Mouse (Mus musculus) lung, embryonic 16.5 days (tissue): ENCODE measurements around the gene Cep164. TPM values are rescaled to one million over a fixed set of nuclear protein-coding genes. Genes with fewer than 3 reads are reported as not detected.

ENCODE experiments used
- ATAC-seq: fragments of 200-750 bp; cut with Nextera tagmentation; 2 replicates; pipeline ENCODE4 v1.8.0; 2017; ENCODE audit warnings: low read depth, mild to moderate bottlenecking, moderate library complexity
- H3K27ac ChIP-seq: fragments of 300-500 bp; sonication (generic); 2 replicates; pipeline ENCODE4 v1.5.1; 2014; ENCODE audit warnings: mild to moderate bottlenecking, control low read depth, low read length
- H3K27me3 ChIP-seq: fragments of 300-500 bp; sonication (generic); 2 replicates; pipeline ENCODE4 v1.6.1; 2014; ENCODE audit warnings: low read depth, low read length, mixed read lengths; ENCODE audit not compliant: control insufficient read depth, insufficient read depth
- H3K36me3 ChIP-seq: fragments of 300-500 bp; sonication (generic); 2 replicates; pipeline ENCODE4 v1.6.1; 2014; ENCODE audit warnings: low read length; ENCODE audit not compliant: control insufficient read depth, insufficient read depth
- H3K4me1 ChIP-seq: fragments of 300-500 bp; sonication (generic); replicated peaks from 2 replicates; pipeline ENCODE4 v1.6.1; 2014; ENCODE audit warnings: low read length, mixed read lengths; ENCODE audit not compliant: control insufficient read depth, insufficient read depth
- H3K4me2 ChIP-seq: fragments of 300-500 bp; sonication (generic); 2 replicates; pipeline ENCODE4 v1.6.1; 2014; ENCODE audit warnings: low read depth, low read length, control low read depth
- H3K4me3 ChIP-seq: fragments of 300-500 bp; sonication (generic); 2 replicates; pipeline ENCODE4 v1.5.1; 2014; ENCODE audit warnings: mild to moderate bottlenecking, low read length, control low read depth
- H3K9ac ChIP-seq: fragments of 300-500 bp; sonication (generic); 2 replicates; pipeline ENCODE4 v1.6.1; 2014; ENCODE audit warnings: low read length, control low read depth
- H3K9me3 ChIP-seq: fragments of 300-500 bp; sonication (generic); 2 replicates; pipeline ENCODE4 v1.6.1; 2016; ENCODE audit warnings: low read length; ENCODE audit not compliant: control insufficient read depth
- WGBS: fragments of 180-500 bp; shearing (Covaris S2); extraction: QIAGEN DNeasy Blood & Tissue Kit; methylation state at CpG from one replicate; pipeline ENCODE4 v1.1.7; 2014; 5-methylcytosine and 5-hydroxymethylcytosine counted together
- polyA plus RNA-seq: library from polyadenylated mRNA; unstranded; fragments of >200 nt; fragmentation: Nextera tagmentation; extraction: Ambion mirVana; gene quantifications from 2 replicates; pipeline ENCODE4 v1.2.1, GENCODE M21; 2015

The Cep164 gene
- polyA plus RNA-seq, 1 experiment from 2014 or later, result 26.2 TPM

DNA sequence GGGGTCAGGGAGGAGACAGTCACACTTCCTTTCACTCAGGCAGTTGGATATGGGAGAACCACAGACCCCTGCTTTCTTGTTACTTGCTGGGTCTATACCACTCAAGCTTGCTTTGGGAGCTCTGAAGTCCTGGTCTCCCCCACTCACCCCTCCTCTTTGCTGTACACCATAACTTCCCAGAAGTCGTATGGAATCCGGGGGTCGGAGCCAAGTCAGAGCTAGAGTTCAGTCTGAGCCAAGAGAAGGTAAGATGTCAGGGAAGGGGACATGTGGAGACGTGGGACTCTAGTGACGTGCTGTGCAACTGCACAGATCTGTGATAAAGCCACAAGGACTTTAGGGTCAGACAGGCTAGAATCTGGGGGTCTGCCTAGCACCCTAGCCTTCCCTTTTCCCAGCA is 11.8 kb upstream of the Cep164 start:
- H3K9ac ChIP-seq, result peak overlapping the region; percentile 93; the same call in 1 of the 2 replicates
- no peaks in the 10 kb centered on the region for H3K9me3 ChIP-seq
- peak overlapping the region; percentile 94 for H3K4me2 ChIP-seq
- 48% methylated on average over 5 of the region's 5 CpGs for WGBS
- H3K36me3 ChIP-seq, result no peaks in the 10 kb centered on the region
- peak overlapping the region; percentile 89 for H3K4me3 ChIP-seq
- H3K4me1 ChIP-seq, result peaks cover 20% of the 10 kb centered on the region
- no peaks in the 10 kb centered on the region for H3K27me3 ChIP-seq
- no peak for ATAC-seq
- no peak overlapping the region for H3K27ac ChIP-seq

DNA sequence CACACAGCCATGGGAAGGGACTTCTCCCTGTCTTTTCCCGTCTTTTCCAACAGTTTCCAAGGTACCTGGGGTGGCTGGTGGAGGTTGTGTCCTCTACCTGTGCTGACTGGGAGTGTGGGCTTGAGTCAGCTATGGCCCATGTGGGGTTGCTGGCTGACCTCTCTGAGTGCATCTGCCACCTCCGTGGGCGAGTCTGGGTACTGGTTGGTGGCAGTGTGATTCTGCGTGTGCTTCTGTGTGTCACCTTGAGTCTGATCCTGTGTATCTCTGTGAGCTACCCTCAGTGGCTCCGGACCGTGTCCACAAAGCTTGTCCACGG is 11.4 kb upstream of the Cep164 start:
- Histone ChIP-seq H3K36me3 (no peaks in the 10 kb centered on the region), H3K9ac (peak overlapping the region; percentile 93), H3K4me3 (peak overlapping the region; percentile 89), H3K27ac (no peak overlapping the region), H3K27me3 (no peaks in the 10 kb centered on the region), H3K4me1 (peaks cover 20% of the 10 kb centered on the region), H3K9me3 (no peaks in the 10 kb centered on the region), H3K4me2 (peak overlapping the region; percentile 94)
- no peak for ATAC-seq
- WGBS, result 58% methylated on average over 7 of the region's 7 CpGs

DNA sequence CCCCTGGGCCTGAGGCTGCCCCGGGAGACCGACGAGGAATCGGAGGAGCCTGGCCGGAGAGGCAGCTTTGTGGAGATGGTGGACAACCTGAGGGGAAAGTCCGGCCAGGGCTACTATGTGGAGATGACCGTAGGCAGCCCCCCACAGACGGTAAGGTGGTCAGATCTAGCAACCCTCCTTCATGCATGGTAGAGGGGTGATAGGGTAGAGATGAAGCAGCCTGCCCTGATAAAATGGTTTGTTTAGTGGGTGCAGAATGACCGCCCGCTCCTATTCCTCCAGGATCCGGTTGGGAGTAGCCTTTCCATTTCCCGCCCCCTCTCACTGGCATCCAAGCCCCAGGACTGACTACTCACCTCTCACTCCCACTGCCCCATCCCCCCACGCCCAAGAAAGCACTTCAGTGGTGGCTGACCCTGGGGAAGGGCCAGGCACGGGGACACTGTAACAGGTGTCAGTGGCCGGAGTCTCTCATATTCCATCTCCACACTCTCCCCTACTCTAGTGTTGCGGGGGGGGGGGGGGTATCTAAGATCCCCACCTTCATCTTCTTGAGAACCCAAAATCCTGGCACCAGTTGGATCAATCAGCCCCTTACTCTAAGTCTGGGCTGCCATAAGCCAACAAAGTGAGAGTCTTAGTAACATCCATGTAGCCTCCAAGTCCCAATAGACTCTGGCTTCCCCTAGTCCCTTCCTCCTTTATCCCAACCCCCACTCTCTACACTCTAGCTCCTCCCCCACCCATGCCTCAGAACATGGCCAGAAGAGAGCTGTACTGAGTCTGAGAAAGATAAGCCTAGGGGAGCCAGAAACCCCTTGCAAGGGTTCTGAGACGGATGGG is 10.9 kb upstream of the Cep164 start:
- Histone ChIP-seq H3K4me3 (peak overlapping the region; percentile 89), H3K36me3 (no peaks in the 10 kb centered on the region), H3K9ac (peak overlapping the region; percentile 93), H3K9me3 (no peaks in the 10 kb centered on the region), H3K27me3 (no peaks in the 10 kb centered on the region), H3K4me1 (peaks cover 20% of the 10 kb centered on the region), H3K27ac (no peak overlapping the region), H3K4me2 (peak overlapping the region; percentile 94)
- 8% methylated on average over 17 of the region's 17 CpGs for WGBS
- ATAC-seq, result peak; percentile 41

DNA sequence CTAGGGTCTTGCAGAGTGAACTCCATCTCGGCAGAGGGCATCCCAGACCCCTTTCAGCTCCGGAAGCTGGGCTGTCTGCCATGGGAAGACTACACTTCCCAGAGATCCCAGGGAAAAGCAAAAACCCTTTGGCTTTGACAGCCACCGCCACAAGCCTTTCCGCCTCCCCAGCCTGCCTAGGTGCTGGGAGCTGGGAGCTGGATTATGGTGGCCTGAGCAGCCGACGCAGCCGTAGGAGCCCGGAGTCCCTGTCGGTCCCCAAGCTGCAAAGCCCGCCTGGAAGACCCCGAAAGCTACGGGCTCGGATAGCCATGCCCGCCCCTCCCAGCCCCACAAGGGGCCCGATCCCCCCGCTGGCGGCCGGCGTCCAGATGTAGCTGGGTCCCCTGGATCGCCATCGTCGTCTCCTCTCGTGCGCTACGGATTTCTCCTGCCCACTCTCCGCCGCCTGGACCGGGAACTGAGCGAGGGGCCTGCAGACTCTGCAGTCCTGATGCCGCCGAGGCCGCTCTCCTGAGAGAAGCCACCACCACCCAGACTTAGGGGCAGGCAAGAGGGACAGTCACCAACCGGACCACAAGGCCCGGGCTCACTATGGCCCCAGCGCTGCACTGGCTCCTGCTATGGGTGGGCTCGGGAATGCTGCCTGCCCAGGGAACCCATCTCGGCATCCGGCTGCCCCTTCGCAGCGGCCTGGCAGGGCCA is 10.1 kb upstream of the Cep164 start, which contains the start of gene Bace1:
TSS of gene Bace1 (plus strand) at position 147 of the 705 bp plus-strand sequence.
- under 1% methylated on average over 39 of the region's 40 CpGs for WGBS
- ATAC-seq, result peak; percentile 90
- peak within 1 kb of the TSS; percentile 27; the same call in 1 of the 2 replicates for H3K27ac ChIP-seq

DNA sequence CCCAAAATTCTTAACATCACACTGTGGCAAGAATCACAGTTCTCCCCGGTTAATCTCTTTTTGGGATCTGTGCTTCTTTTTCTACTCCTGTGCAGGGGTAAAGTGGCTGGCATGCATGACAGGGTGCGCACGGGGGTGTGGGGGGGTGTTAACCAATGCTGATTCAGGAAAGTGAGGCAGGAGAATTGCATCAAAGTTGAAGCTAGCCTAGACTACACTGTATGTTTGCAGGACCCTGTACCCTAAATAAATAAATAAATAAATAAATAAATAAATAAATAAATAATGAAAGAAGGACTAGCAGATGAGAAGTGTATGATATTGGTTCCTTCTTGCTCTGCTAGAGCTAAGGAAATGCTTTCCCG is 9.6 kb upstream of the Cep164 start:
- H3K27ac ChIP-seq, result no peak overlapping the region
- H3K9ac ChIP-seq, result no peak overlapping the region; the same call in 1 of the 2 replicates
- no peak for ATAC-seq
- WGBS, result 22% methylated on average over 4 of the region's 4 CpGs
- peak overlapping the region; percentile 89 for H3K4me3 ChIP-seq
- H3K4me2 ChIP-seq, result peak overlapping the region; percentile 94
- no peaks in the 10 kb centered on the region for H3K27me3 ChIP-seq
- peaks cover 20% of the 10 kb centered on the region for H3K4me1 ChIP-seq
- H3K36me3 ChIP-seq, result no peaks in the 10 kb centered on the region
- H3K9me3 ChIP-seq, result no peaks in the 10 kb centered on the region

More for the DNA sequence above, 10.1 kb upstream of the Cep164 start, which contains the start of gene Bace1:
- Histone ChIP-seq H3K27me3 (no peaks in the 10 kb centered on the region), H3K36me3 (no peaks in the 10 kb centered on the region), H3K4me1 (peaks cover 20% of the 10 kb centered on the region), H3K4me2 (peak within 1 kb of the TSS; percentile 94), H3K9me3 (no peaks in the 10 kb centered on the region), H3K4me3 (peak within 1 kb of the TSS; percentile 89), H3K9ac (peak within 1 kb of the TSS; percentile 93)

DNA sequence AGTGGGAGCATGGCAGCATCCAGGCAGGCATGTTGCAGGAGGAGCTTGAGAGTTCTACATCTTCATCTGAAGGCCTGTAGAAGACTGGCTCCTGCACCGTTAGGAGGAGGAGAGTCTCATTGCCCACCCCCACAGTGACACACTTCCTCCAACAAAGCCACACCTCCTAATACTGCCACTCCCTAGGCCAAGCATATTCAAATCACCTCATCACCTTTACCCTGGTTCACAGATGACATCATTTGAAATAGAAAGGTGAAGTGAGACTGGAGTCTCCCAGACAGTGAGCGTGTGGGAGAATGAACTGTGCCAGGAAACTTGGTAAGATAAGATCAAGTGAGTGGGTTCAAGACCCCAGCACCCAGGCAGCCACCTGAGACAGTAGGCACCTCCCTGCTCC is 5.0 kb upstream of the Cep164 start:
- H3K4me3 ChIP-seq, result no peak overlapping the region
- H3K27me3 ChIP-seq, result no peaks in the 10 kb centered on the region
- no peak overlapping the region for H3K9ac ChIP-seq
- 67% methylated on average over 2 of the region's 2 CpGs for WGBS
- peaks cover 6% of the 10 kb centered on the region; the same call in 1 of the 2 replicates for H3K9me3 ChIP-seq
- H3K36me3 ChIP-seq, result no peaks in the 10 kb centered on the region
- H3K4me1 ChIP-seq, result 0 out of 2 replicates have a peak, but pooled peaks cover 2% of the 10 kb centered on the region
- no peak overlapping the region for H3K27ac ChIP-seq
- ATAC-seq, result no peak
- no peak overlapping the region for H3K4me2 ChIP-seq

DNA sequence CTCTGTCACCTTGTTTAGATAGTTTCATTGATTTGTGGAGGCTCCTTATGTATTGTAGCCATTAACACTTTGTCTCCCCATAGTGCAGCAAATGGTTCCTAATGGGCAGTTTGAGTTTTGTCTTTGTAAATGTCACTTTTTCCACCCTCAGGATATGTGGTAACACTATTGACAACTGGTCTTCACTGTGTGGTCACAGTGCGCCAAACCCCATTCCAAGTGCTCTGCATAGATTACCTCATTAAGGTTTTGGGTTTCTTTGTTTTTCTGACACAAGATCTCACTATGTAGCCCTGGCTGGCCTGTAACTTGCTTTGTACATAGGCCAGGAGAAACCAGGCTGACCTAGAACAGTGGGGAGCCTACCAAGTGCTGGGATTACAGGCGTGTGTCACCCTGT is 4.4 kb upstream of the Cep164 start:
- H3K27me3 ChIP-seq, result no peaks in the 10 kb centered on the region
- H3K36me3 ChIP-seq, result no peaks in the 10 kb centered on the region
- H3K9ac ChIP-seq, result no peak overlapping the region
- no peak overlapping the region for H3K4me3 ChIP-seq
- 86% methylated on average over 2 of the region's 2 CpGs for WGBS
- H3K9me3 ChIP-seq, result peaks cover 6% of the 10 kb centered on the region; the same call in 1 of the 2 replicates
- ATAC-seq, result no peak
- no peak overlapping the region for H3K27ac ChIP-seq
- H3K4me1 ChIP-seq, result 0 out of 2 replicates have a peak, but pooled peaks cover 2% of the 10 kb centered on the region
- no peak overlapping the region for H3K4me2 ChIP-seq

DNA sequence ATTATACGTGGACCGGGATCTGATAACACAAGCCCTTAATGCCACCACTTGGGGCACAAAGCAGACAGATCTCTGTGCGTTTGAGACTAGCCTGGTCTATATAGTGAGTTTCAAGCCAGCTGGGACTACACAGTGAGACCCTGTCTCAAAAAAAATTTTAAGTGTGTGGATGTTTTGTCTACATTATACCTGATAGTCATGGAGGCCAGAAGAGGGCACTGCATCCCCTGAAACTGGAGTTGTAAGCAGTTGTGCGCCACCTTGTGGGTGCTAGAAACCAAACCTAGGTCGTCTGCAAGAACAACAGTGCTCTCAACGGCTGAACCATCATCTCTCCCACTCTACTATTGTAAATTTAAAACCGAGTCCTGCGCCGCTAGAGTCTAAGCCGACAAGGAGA is 616 bp upstream of the Cep164 start:
- Histone ChIP-seq H3K4me2 (peak overlapping the region; percentile 73), H3K27ac (no peak overlapping the region), H3K4me3 (peak overlapping the region; percentile 78), H3K9me3 (peaks cover 6% of the 10 kb centered on the region; the same call in 1 of the 2 replicates), H3K36me3 (no peaks in the 10 kb centered on the region), H3K27me3 (no peaks in the 10 kb centered on the region), H3K9ac (no peak overlapping the region), H3K4me1 (peaks cover 8% of the 10 kb centered on the region)
- peak; percentile 37 for ATAC-seq
- WGBS, result 28% methylated on average over 10 of the region's 10 CpGs

DNA sequence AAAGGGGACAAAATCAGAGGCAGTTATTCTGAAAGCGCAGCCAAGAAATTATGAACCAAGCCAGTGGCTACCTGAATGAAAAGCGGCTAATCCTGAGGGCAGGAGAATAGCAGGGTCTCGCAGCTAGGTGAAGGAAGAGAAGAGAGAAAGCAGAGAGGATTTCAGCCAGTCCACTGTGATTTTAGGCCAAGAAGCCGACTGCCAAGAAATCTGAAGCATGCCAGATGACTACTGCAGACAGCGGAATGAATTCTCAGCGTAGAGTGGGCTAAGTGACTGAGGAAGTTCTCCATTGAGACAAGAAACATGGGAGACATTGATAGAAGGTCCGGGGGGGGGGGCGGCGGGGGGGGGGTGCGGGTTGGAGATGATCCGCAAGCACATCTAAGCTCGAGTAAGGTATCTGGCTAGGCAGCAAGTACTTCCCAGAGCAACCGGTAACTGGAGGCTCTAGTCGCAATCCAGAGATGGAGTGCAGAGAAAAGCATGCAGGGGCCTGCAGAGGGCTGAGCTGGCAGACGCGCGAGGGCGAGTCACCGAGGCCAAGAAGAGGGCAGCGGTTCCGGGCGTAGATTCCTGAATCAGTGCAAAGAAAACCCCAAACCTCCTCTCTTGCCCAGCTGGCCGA is 714 bp downstream of the Cep164 start:
- peak overlapping the region; percentile 76 for H3K9ac ChIP-seq
- H3K4me2 ChIP-seq, result peak overlapping the region; percentile 73
- H3K4me1 ChIP-seq, result peaks cover 8% of the 10 kb centered on the region
- peaks cover 6% of the 10 kb centered on the region; the same call in 1 of the 2 replicates for H3K9me3 ChIP-seq
- no peaks in the 10 kb centered on the region for H3K36me3 ChIP-seq
- H3K27ac ChIP-seq, result peak overlapping the region; percentile 64
- no peaks in the 10 kb centered on the region for H3K27me3 ChIP-seq
- ATAC-seq, result peak; percentile 39
- 4% methylated on average over 23 of the region's 23 CpGs for WGBS
- peak overlapping the region; percentile 78 for H3K4me3 ChIP-seq
